Mouse (Mus musculus) forebrain, embryonic 16.5 days (tissue): Measurements from ENCODE around the gene Apod. TPM values are rescaled to one million over a fixed set of nuclear protein-coding genes. Genes with fewer than 3 reads are reported as not detected.
"Not testable (repeated sequence)": the region's sequence is repeated elsewhere in the genome, so short reads cannot be mapped to it uniquely, and the experiment has no call there.

Source experiments
- ATAC-seq: fragments of 200-750 bp; cut with Nextera tagmentation; 2 replicates; pipeline ENCODE4 v1.8.0; 2017; ENCODE audit warnings: mild to moderate bottlenecking, moderate library complexity
- H3K27ac ChIP-seq: fragments of 300-500 bp; sonication (generic); 2 replicates; pipeline ENCODE4 v1.5.1; 2014; ENCODE audit warnings: low read length, control low read depth
- H3K27me3 ChIP-seq: fragments of 300-500 bp; sonication (generic); replicated peaks from 2 replicates; pipeline ENCODE4 v1.6.1; 2014; ENCODE audit warnings: low read length; ENCODE audit not compliant: control insufficient read depth, insufficient read depth
- H3K36me3 ChIP-seq: fragments of 300-500 bp; sonication (generic); 2 replicates; pipeline ENCODE4 v1.6.1; 2014; ENCODE audit not compliant: control insufficient read depth, insufficient read depth
- H3K4me1 ChIP-seq: fragments of 300-500 bp; sonication (generic); replicated peaks from 2 replicates; pipeline ENCODE4 v1.6.1; 2014; ENCODE audit warnings: low read length; ENCODE audit not compliant: control insufficient read depth, insufficient read depth
- H3K4me2 ChIP-seq: fragments of 300-500 bp; sonication (generic); 2 replicates; pipeline ENCODE4 v1.6.1; 2014; ENCODE audit warnings: mild to moderate bottlenecking, low read length, control low read depth
- H3K4me3 ChIP-seq: fragments of 300-500 bp; sonication (generic); replicated peaks from 2 replicates; pipeline ENCODE4 v1.5.1; 2014; ENCODE audit warnings: mild to moderate bottlenecking, low read length, control low read depth
- H3K9ac ChIP-seq: fragments of 300-500 bp; sonication (generic); replicated peaks from 2 replicates; pipeline ENCODE4 v1.6.1; 2014; ENCODE audit warnings: low read depth, low read length, control low read depth
- H3K9me3 ChIP-seq: fragments of 300-500 bp; sonication (generic); 2 replicates; pipeline ENCODE4 v1.6.1; 2016; ENCODE audit warnings: low read length; ENCODE audit not compliant: control insufficient read depth
- WGBS: fragments of 180-500 bp; shearing (Covaris S2); extraction: QIAGEN DNeasy Blood & Tissue Kit; methylation state at CpG from one replicate; pipeline ENCODE4 v1.1.7; 2014; 5-methylcytosine and 5-hydroxymethylcytosine counted together
- polyA plus RNA-seq: library from polyadenylated mRNA; unstranded; fragments of >200 nt; fragmentation: Nextera tagmentation; extraction: Ambion mirVana; gene quantifications from 2 replicates; pipeline ENCODE4 v1.2.1, GENCODE M21; 2015

Gene Apod
- polyA plus RNA-seq, 1 experiment from 2014 or later, result 63.1 TPM

DNA sequence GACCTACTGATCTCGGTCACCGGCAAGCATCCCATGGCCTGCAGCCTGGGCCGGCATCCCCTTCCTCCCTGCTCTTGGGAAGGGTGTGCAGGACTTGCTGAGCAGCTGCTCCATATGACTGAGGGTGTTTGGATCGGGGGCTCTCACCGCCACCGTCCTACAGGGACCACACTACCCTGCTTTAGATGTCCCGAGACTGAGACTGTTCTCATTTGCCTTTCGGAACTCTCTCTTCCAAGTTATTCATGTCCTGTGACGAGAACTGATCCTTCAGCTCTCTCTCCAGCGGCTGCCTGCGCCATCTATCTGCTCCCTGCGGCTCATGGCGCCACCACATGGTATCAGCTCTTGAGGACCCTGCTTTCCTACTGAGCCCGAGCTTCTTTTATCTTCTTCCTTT lies 33.0 kb upstream of the Apod start:
- no peaks in the 10 kb centered on the region for H3K27me3 ChIP-seq
- no peaks in the 10 kb centered on the region for H3K9me3 ChIP-seq
- H3K4me2 ChIP-seq, result peak overlapping the region; percentile 42
- 10% methylated on average over 14 of the region's 14 CpGs for WGBS
- H3K4me3 ChIP-seq, result peak overlapping the region; percentile 13
- peak overlapping the region; percentile 41; the same call in 1 of the 2 replicates for H3K9ac ChIP-seq
- H3K4me1 ChIP-seq, result peaks cover 3% of the 10 kb centered on the region
- no peak for ATAC-seq
- no peak overlapping the region for H3K27ac ChIP-seq
- H3K36me3 ChIP-seq, result no peaks in the 10 kb centered on the region

DNA sequence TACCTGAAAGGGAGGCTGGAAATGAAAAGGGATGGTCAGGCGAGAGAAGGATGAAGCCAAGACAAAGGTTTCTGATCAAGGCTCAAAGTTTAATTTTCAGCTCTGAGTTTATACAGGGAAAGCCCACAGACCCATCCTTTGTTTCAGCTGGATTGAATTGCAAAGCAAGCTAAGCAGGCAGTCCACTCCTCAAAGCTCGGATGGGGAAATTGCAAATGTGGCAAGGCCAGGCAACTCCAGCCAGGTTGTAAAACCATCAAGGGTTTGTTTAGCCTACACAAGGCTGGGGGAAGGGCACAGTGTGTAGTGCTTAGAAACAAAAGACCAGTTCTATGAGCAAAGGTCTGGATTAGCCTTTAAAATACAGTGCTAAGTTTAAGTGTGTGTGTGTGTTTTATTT lies 28.4 kb upstream of the Apod start:
- Histone ChIP-seq H3K9me3 (no peaks in the 10 kb centered on the region), H3K4me3 (no peak overlapping the region), H3K36me3 (no peaks in the 10 kb centered on the region), H3K27me3 (no peaks in the 10 kb centered on the region), H3K4me2 (no peak overlapping the region), H3K27ac (no peak overlapping the region), H3K9ac (no peak overlapping the region), H3K4me1 (peaks cover 3% of the 10 kb centered on the region)
- ATAC-seq, result no peak
- WGBS, result 18% methylated on average over 2 of the region's 2 CpGs

DNA sequence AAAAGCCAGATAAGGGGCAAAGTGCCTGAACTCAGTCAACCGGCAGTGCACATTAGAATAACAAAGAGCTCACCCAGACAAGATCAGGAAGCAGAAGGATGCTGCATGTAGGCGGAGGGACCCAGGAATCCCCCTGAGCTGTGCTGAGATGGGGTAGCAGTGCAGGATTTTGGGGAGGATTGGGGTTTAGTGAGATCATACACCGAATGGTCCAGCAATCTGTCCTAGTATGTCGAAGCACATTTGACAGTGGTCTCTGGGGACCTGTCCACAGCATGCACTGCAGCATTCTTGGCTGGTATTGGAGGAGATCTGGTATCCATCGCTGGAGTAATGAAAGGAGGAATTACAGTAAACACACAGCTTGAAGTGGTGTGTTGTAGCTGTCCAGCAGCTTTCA lies 27.9 kb upstream of the Apod start:
- no peak for ATAC-seq
- H3K9ac ChIP-seq, result no peak overlapping the region
- no peaks in the 10 kb centered on the region for H3K36me3 ChIP-seq
- H3K4me2 ChIP-seq, result no peak overlapping the region
- WGBS, result 21% methylated on average over 5 of the region's 5 CpGs
- no peak overlapping the region for H3K27ac ChIP-seq
- H3K4me3 ChIP-seq, result no peak overlapping the region
- no peaks in the 10 kb centered on the region for H3K9me3 ChIP-seq
- no peaks in the 10 kb centered on the region for H3K27me3 ChIP-seq
- H3K4me1 ChIP-seq, result peaks cover 2% of the 10 kb centered on the region

DNA sequence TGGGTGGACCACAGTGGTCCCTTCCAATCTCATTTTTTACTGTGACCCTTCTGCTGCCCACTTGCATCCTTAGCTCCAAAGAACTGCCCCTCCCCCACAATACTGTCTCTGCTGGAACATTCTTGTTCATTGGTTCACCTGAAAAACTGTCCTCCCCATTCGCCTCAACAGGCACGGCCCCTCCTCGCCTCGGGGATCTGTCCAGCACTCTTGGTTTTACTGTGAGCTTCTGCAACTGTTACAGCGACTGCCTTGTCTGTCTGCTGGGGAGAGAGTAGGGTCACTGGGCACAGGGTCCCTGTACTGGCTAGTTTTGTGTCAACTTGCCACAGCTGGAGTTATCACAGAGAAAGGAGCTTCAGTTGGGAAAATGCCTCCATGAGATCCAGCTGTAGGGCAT lies 24.7 kb upstream of the Apod start:
- WGBS, result 49% methylated on average over 5 of the region's 5 CpGs
- no peaks in the 10 kb centered on the region for H3K27me3 ChIP-seq

DNA sequence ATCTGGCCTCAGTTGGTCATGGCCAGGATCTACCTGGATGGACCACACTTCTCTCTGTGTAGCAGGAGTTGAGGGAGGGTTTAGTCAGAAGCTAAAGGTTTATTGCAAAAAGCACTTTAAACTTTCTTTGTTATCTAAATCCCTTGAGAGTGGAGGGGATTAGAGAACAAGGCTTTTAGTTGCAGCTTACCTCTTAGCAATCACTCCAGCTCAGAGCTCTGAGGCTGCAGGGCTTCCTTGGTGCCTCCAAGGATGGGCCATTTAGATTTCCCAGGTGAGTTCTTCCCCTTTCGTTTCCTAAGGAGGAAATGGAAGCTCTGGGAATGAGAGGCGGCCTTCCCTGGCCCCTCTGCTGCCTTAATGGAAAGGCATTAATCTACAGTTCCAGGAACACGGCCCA lies 23.3 kb upstream of the Apod start:
- Histone ChIP-seq H3K36me3 (no peaks in the 10 kb centered on the region), H3K4me3 (no peak overlapping the region), H3K27me3 (no peaks in the 10 kb centered on the region), H3K9ac (no peak overlapping the region), H3K4me1 (no peaks in the 10 kb centered on the region), H3K27ac (no peak overlapping the region), H3K9me3 (no peaks in the 10 kb centered on the region), H3K4me2 (no peak overlapping the region)
- no peak for ATAC-seq
- WGBS, result 39% methylated on average over 3 of the region's 3 CpGs

More for the DNA sequence above, 24.7 kb upstream of the Apod start:
- Histone ChIP-seq H3K36me3 (no peaks in the 10 kb centered on the region), H3K4me1 (no peaks in the 10 kb centered on the region), H3K4me2 (no peak overlapping the region), H3K27ac (no peak overlapping the region), H3K9me3 (no peaks in the 10 kb centered on the region), H3K4me3 (no peak overlapping the region), H3K9ac (no peak overlapping the region)
- no peak for ATAC-seq

DNA sequence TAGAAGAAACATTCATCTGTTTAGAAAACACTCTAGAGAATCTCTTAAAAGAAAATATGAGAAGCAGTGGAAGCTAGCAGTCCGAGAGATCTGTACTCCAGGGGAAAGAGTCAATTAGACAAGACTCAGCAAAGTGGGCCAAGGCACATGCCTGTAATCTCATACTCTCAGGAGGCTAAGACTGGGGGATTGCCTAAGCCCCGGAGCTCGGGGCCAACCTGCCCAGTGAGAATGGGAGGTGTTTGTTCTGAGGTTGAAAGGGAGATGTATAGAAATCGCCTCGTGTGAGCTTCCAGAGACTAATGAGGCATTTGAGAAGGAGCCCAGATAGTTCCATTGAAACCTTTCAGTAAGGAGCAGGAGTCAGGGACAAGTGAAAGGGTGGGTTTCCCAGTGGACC lies 20.2 kb upstream of the Apod start:
- Histone ChIP-seq H3K9ac (no peak overlapping the region), H3K9me3 (no peaks in the 10 kb centered on the region), H3K27me3 (no peaks in the 10 kb centered on the region), H3K36me3 (no peaks in the 10 kb centered on the region), H3K27ac (no peak overlapping the region), H3K4me1 (no peaks in the 10 kb centered on the region), H3K4me3 (no peak overlapping the region), H3K4me2 (no peak overlapping the region)
- no peak for ATAC-seq
- WGBS, result 8% methylated on average over 5 of the region's 5 CpGs

DNA sequence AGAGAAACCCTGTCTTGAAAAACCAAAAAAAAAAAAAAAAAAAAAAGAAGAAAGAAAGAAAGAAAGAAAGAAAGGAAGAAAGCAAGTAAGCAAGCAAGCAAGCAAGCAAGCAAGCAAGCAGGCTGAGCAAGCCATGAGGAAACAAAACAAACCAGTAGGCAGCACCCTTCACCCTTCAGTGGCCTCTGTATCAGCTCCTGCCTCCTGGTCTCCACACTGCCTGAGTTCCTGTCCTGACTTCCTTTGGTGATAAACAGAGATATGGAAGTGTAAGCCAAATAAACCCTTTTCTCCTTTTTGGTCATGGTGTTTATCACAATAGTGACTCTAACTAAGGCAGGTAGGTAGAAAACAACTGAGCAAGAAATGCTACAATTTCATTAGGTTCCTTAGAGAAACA lies 18.0 kb upstream of the Apod start:
- H3K27ac ChIP-seq, result no peak overlapping the region
- H3K36me3 ChIP-seq, result no peaks in the 10 kb centered on the region
- no peak overlapping the region for H3K9ac ChIP-seq
- H3K9me3 ChIP-seq, result no peaks in the 10 kb centered on the region
- ATAC-seq, result no peak
- no peak overlapping the region for H3K4me2 ChIP-seq
- H3K27me3 ChIP-seq, result no peaks in the 10 kb centered on the region
- no peak overlapping the region for H3K4me3 ChIP-seq
- H3K4me1 ChIP-seq, result no peaks in the 10 kb centered on the region

DNA sequence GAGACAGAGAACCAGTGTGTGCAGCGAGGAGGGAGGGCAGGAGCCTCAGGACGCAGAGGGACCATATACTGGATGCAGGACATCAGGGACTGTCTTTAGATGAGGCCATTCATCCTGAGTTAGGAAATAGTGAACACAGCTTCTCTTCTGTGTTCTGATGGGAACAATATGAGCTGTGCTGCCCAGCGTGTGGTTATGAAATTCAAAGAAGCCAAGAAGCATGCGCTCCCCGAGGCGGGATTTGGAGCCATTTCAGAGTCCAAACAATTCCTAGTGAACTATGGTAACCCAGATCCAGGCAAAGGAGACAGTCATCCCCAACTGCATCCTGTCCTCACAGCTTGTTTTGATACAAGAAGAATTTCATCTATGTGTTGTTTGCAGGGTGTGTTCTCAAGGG lies 16.4 kb upstream of the Apod start:
- not testable (repeated sequence) for ATAC-seq

DNA sequence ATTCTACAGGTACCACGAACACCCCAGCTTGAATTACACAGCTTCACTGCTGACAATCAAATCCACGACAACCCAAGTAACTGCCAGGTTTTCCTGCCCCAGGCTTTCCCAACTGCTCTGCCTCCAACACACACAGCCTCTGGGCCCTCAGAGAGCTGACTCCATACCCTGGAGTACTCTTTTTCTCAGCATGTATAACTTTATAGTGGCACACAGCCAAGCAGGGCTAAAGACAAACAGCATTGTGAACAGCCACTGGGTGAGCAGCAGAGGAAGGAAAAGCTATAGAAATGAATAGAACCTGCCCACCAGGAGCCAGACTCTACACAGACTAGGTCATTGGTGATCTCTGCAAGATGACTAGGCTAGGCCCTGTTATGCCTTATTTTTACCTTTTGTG lies 15.1 kb upstream of the Apod start:
- WGBS, result 71% methylated on average over 2 of the region's 2 CpGs
- no peak for ATAC-seq
- H3K4me3 ChIP-seq, result no peak overlapping the region
- H3K9me3 ChIP-seq, result no peaks in the 10 kb centered on the region
- H3K9ac ChIP-seq, result no peak overlapping the region
- H3K4me1 ChIP-seq, result no peaks in the 10 kb centered on the region
- H3K27me3 ChIP-seq, result no peaks in the 10 kb centered on the region
- H3K36me3 ChIP-seq, result no peaks in the 10 kb centered on the region
- H3K4me2 ChIP-seq, result no peak overlapping the region
- no peak overlapping the region for H3K27ac ChIP-seq

More for the DNA sequence above, 16.4 kb upstream of the Apod start:
- H3K9ac ChIP-seq, H3K4me3 ChIP-seq, H3K27me3 ChIP-seq, H3K9me3 ChIP-seq, H3K4me2 ChIP-seq, H3K36me3 ChIP-seq, H3K4me1 ChIP-seq, H3K27ac ChIP-seq: not testable (repeated sequence)
- WGBS, result 89% methylated on average over 6 of the region's 6 CpGs

DNA sequence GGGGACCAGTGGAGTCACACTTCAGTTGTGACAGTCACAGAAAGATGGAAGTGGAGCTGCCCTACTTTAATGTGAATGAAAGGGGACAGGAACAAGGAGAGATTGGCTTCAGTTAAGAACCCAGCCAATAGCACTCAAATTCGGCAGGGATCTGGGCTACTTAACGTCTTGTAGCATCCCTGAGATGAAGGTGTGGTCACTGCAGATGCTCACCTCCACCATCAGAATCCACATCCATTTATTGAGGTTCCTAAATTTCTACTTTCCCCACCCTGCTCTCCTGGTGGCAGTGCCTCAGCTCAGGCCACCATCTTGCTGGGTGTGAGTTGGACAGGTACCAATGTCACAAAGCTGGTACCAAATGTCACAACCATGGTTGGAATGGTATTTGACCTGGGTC lies 13.3 kb upstream of the Apod start:
- Histone ChIP-seq H3K4me2 (no peak overlapping the region), H3K4me3 (no peak overlapping the region), H3K9me3 (no peaks in the 10 kb centered on the region), H3K9ac (no peak overlapping the region), H3K4me1 (no peaks in the 10 kb centered on the region), H3K27ac (no peak overlapping the region), H3K27me3 (no peaks in the 10 kb centered on the region), H3K36me3 (no peaks in the 10 kb centered on the region)
- ATAC-seq, result no peak
- WGBS, result 94% methylated on average over 2 of the region's 2 CpGs
